ENCODE assay signal across 19 mouse cellular contexts in genomic region chr1:151192075-151192474, GRCm38 (mm10). TPM values are rescaled to one million over a fixed set of nuclear protein-coding genes. Genes with fewer than 3 reads are reported as not detected.
"Had no signal": no experiment of that assay in that cellular context is flagged by ENCODE, and none has a peak within 500 bp of the region (broad histone marks: within the 10 kb centered on the region; RNA-seq: fewer than 3 reads in every experiment).

Gene Gm8947 (plus strand): TSS chr1:151192376.

RNA-seq across cellular contexts. Expression of gene Gm8947, which starts in this region (rescaled TPM):
- total RNA-seq: heart, adult 18-20 months; heart, adult 8-10 months; heart, postnatal 10 days; heart, postnatal 25 days; layer of hippocampus, adult 2 months; layer of hippocampus, postnatal 10 days; layer of hippocampus, postnatal 25 days; left cerebral cortex, adult 2 months; left cerebral cortex, postnatal 14 days; left cerebral cortex, postnatal 36 days had no signal
- polyA plus RNA-seq: heart, embryonic 14.5 days; heart, embryonic 16.5 days; hindbrain, embryonic 12.5 days; hindbrain, embryonic 14.5 days; hindbrain, embryonic 16.5 days; inflammation-experienced regulatory T-cells, adult 6 months; intestine, postnatal 0 days; limb, embryonic 10.5 days; limb, embryonic 12.5 days had no signal
